Mouse (Mus musculus) lung, postnatal 0 days (tissue): ENCODE results near the gene Rb1. TPM values are rescaled to one million over a fixed set of nuclear protein-coding genes. Genes with fewer than 3 reads are reported as not detected.

ENCODE experiments used
- ATAC-seq: fragments of 200-750 bp; cut with Nextera tagmentation; 2 replicates; pipeline ENCODE4 v1.8.0; 2017; ENCODE audit warnings: moderate library complexity
- DNase-seq: peaks from one replicate; pipeline ENCODE4 v3.0.0-alpha.2; 2016; ENCODE audit warnings: low spot score
- H3K27ac ChIP-seq: fragments of 300-500 bp; sonication (generic); 2 replicates; pipeline ENCODE4 v1.5.1; 2014; ENCODE audit warnings: antibody characterized with exemption, mild to moderate bottlenecking, low read length, mixed read lengths
- H3K27me3 ChIP-seq: fragments of 300-500 bp; sonication (generic); replicated peaks from 2 replicates; pipeline ENCODE4 v1.6.1; 2014; ENCODE audit warnings: low read length, mixed read lengths; ENCODE audit not compliant: insufficient read depth
- H3K36me3 ChIP-seq: fragments of 300-500 bp; sonication (generic); 2 replicates; pipeline ENCODE4 v1.6.1; 2014; ENCODE audit warnings: low read length, mixed read lengths; ENCODE audit not compliant: insufficient read depth
- H3K4me1 ChIP-seq: fragments of 300-500 bp; sonication (generic); 2 replicates; pipeline ENCODE4 v1.6.1; 2014; ENCODE audit warnings: antibody characterized with exemption, low read depth, low read length, mixed read lengths; ENCODE audit not compliant: insufficient read depth
- H3K4me2 ChIP-seq: fragments of 300-500 bp; sonication (generic); replicated peaks from 2 replicates; pipeline ENCODE4 v1.6.1; 2014; ENCODE audit warnings: low read depth, mild to moderate bottlenecking, low read length, moderate library complexity, mixed read lengths
- H3K4me3 ChIP-seq: fragments of 300-500 bp; sonication (generic); 2 replicates; pipeline ENCODE4 v1.5.1; 2014; ENCODE audit warnings: low read depth, low read length
- H3K9ac ChIP-seq: fragments of 300-500 bp; sonication (generic); replicated peaks from 2 replicates; pipeline ENCODE4 v1.6.1; 2014; ENCODE audit warnings: low read depth, mild to moderate bottlenecking
- H3K9me3 ChIP-seq: fragments of 300-500 bp; sonication (generic); 2 replicates; pipeline ENCODE4 v1.6.1; 2016; ENCODE audit warnings: low read length, mixed read lengths
- CTCF ChIP-seq: IDR thresholded peaks from 2 replicates; pipeline ENCODE4 v1.5.1; 2016; ENCODE audit warnings: antibody characterized with exemption, mild to moderate bottlenecking
- EP300 ChIP-seq: IDR thresholded peaks from 2 replicates; pipeline ENCODE4 v1.6.1; 2016; ENCODE audit warnings: antibody characterized with exemption, mild to moderate bottlenecking, control low read depth
- WGBS: fragments of 180-500 bp; shearing (Covaris S2); extraction: QIAGEN DNeasy Blood & Tissue Kit; methylation state at CpG from one replicate; pipeline ENCODE4 v1.1.7; 2014; 5-methylcytosine and 5-hydroxymethylcytosine counted together
- polyA plus RNA-seq: library from polyadenylated mRNA; unstranded; fragments of >200 nt; fragmentation: Nextera tagmentation; extraction: Ambion mirVana; gene quantifications from 2 replicates; pipeline ENCODE4 v1.2.1, GENCODE M21; 2015

Gene Rb1
- polyA plus RNA-seq, 1 experiment from 2014 or later: 14.7 TPM

DNA sequence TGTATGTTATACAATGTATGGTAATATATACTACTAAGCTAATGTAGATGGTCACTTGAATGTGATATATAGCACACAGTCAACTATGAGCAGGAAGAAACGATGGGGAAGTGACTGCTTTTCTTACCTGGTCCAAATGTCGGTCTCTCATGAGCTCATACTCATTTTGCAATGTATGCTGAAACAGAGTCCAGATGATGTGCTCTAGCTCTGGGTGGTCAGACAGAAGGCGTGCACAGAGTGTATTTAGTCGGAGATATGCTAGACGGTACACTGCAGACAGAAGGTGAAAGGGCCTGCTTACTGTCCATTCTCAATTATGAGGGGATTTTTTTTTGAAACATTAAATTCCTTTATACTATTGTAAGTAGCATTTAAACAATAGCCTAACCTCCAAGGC is 114.1 kb downstream of the Rb1 start:
- no peaks in the 10 kb centered on the region for H3K9me3 ChIP-seq
- no peaks in the 10 kb centered on the region for H3K27me3 ChIP-seq
- no peak overlapping the region for H3K4me2 ChIP-seq
- H3K27ac ChIP-seq: no peak overlapping the region
- DNase-seq (no peak), ATAC-seq (no peak)
- 0 out of 2 replicates have a peak, but pooled peaks cover 4% of the 10 kb centered on the region for H3K36me3 ChIP-seq
- no peaks in the 10 kb centered on the region for H3K4me1 ChIP-seq
- TF ChIP-seq CTCF (no peak), EP300 (no peak)
- WGBS: 91% methylated on average over 5 of the region's 5 CpGs
- no peak overlapping the region for H3K9ac ChIP-seq
- H3K4me3 ChIP-seq: no peak overlapping the region

DNA sequence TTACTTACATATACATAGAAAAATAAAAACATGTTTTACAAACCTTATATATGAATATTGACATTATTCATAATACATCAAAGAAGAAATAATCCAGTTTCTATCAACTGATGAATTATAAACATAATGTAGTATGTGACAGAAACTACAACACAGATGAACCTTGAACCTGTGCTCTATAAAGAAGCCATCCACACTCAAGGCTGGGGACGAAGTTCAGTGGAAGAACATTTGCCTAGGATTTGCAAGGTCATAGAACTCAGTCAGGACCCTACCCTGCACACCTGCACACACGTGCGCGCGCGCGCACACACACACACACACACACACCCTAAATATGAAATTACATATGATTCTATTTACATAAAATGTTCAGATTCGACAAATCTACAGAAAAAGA is 115.4 kb downstream of the Rb1 start:
- WGBS: 88% methylated on average over 8 of the region's 8 CpGs
- no peak for TF ChIP-seq EP300
- no peak for TF ChIP-seq CTCF
- no peak for DNase-seq
- Histone ChIP-seq H3K27me3 (no peaks in the 10 kb centered on the region), H3K4me1 (no peaks in the 10 kb centered on the region), H3K9ac (no peak overlapping the region), H3K4me3 (no peak overlapping the region), H3K9me3 (no peaks in the 10 kb centered on the region), H3K27ac (no peak overlapping the region), H3K36me3 (no peaks in the 10 kb centered on the region), H3K4me2 (no peak overlapping the region)
- ATAC-seq: no peak

DNA sequence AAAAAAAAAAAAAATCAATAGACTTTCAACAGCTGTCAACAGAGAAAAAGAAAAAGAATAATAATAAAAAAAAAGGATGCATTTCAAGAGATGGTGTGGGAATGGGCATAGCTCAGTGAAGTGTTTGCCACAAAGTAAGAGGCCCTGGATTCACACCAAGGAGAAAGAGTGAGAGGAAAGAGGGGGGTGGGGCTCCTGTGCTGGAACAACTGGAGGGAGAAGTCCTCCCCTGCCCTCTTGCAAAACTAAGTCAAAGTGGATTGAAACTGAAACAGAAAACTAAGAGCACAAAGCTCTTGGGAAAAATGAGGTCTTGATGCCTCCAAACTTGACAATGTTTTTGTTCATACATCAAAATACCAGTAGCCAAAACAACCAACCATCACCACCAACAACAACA is 116.4 kb downstream of the Rb1 start:
- no peak for TF ChIP-seq EP300
- TF ChIP-seq CTCF: no peak
- no peaks in the 10 kb centered on the region for H3K4me1 ChIP-seq
- H3K9ac ChIP-seq: no peak overlapping the region
- H3K9me3 ChIP-seq: no peaks in the 10 kb centered on the region
- ATAC-seq (peak; percentile 79), DNase-seq (peak; percentile 90)
- H3K36me3 ChIP-seq: no peaks in the 10 kb centered on the region
- 0 out of 2 replicates have a peak overlapping the region, but pooled peaks have one; percentile 8 for H3K27ac ChIP-seq
- H3K4me2 ChIP-seq: no peak overlapping the region
- H3K4me3 ChIP-seq: no peak overlapping the region
- H3K27me3 ChIP-seq: no peaks in the 10 kb centered on the region

DNA sequence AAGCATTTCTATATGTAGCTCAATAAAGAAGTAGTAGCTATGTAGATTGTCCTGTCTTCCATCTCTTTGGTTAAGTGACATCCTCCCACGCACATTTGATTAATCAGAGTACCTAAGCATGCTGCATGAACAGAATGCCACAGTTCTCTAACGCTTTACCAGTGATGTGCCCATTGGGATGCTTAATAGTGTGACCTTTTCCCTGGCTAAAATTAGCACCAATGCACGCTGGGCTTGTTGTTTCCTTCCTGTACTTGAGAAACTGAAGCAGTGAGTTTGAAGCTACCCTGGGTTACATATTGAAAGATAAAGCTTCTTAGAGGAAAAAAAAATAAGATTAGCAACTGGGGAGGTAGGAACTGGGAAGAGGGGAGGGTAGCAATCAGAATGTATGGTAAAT is 121.6 kb downstream of the Rb1 start:
- H3K9ac ChIP-seq: no peak overlapping the region
- 67% methylated on average over 3 of the region's 3 CpGs for WGBS

DNA sequence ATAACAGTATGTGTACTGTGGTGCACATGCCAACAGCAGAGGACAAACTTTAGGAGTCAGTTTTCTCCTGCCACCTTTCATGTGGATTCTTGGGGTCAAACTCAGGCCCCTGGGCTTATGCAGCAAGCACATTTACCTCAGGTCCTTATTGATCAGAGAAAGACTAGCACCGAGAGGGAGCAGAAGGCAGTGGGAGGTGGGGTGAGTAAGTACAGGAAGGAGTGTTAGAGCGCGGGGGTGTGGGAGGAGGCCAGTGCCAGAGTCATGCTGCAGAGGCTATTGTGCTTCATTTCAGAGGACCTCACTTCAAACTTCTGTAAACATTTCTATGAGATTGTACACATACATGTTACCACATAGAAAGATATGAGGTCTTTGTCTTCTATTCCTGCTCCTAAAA is 124.2 kb downstream of the Rb1 start:
- Histone ChIP-seq H3K4me2 (no peak overlapping the region), H3K9ac (no peak overlapping the region), H3K4me1 (no peaks in the 10 kb centered on the region), H3K4me3 (no peak overlapping the region), H3K27ac (no peak overlapping the region), H3K9me3 (no peaks in the 10 kb centered on the region), H3K36me3 (no peaks in the 10 kb centered on the region), H3K27me3 (no peaks in the 10 kb centered on the region)
- TF ChIP-seq CTCF: no peak
- TF ChIP-seq EP300: no peak
- WGBS: 29% methylated on average over 3 of the region's 3 CpGs
- ATAC-seq: no peak
- no peak for DNase-seq

More for the DNA sequence above, 121.6 kb downstream of the Rb1 start:
- H3K4me2 ChIP-seq: no peak overlapping the region
- ATAC-seq (no peak), DNase-seq (no peak)
- H3K27ac ChIP-seq: no peak overlapping the region
- H3K4me1 ChIP-seq: no peaks in the 10 kb centered on the region
- H3K27me3 ChIP-seq: no peaks in the 10 kb centered on the region
- H3K9me3 ChIP-seq: no peaks in the 10 kb centered on the region
- TF ChIP-seq CTCF (no peak), EP300 (no peak)
- no peak overlapping the region for H3K4me3 ChIP-seq
- no peaks in the 10 kb centered on the region for H3K36me3 ChIP-seq

DNA sequence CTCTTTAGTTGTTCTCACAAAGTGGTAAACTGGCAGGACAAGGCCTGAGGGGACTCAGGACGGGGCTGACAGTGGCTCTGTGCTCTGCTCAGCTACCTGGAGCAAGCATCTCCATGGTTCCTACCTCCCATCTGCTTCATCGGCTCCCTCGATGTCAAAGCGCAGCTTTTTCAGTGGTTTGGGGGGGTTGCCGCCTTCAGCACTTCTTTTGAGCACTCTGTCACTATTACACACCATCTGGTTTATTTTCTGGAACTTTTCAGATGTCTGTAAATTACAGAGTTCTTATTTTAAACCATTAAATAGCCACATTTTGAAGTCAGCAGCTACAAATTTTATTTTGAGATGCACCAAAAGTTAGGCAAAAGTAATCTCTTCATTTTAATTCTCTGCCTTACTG is 126.6 kb downstream of the Rb1 start:
- H3K36me3 ChIP-seq: no peaks in the 10 kb centered on the region; the same call in 1 of the 2 replicates
- TF ChIP-seq CTCF (no peak), EP300 (no peak)
- no peak overlapping the region for H3K4me2 ChIP-seq
- H3K4me1 ChIP-seq: no peaks in the 10 kb centered on the region
- no peaks in the 10 kb centered on the region for H3K9me3 ChIP-seq
- no peak overlapping the region for H3K4me3 ChIP-seq
- 74% methylated on average over 5 of the region's 5 CpGs for WGBS
- no peak for ATAC-seq
- no peak for DNase-seq
- no peak overlapping the region for H3K9ac ChIP-seq
- no peaks in the 10 kb centered on the region for H3K27me3 ChIP-seq
- H3K27ac ChIP-seq: no peak overlapping the region

DNA sequence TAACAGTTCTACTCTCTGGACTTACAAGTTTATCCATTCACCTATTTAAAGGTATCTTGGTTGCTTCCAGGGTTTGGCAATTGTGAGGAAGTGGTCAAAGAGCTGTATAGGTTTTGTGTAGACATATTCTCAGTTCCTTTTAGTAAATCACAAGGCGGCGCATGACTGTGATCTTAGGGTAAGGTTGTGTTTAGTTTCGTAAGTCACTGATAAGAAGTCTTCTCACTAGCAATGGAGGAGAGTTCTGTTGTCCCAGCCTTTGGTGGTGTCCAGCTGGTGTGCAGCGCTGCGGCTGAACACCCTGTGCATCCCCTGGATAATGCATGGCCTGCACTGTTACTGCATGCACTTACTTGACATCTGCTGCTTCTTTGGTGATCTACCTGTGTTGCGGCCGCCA is 138.7 kb downstream of the Rb1 start:
- no peaks in the 10 kb centered on the region for H3K27me3 ChIP-seq
- no peak for TF ChIP-seq CTCF
- TF ChIP-seq EP300: no peak
- DNase-seq: no peak
- ATAC-seq: no peak
- no peak overlapping the region for H3K27ac ChIP-seq
- no peaks in the 10 kb centered on the region for H3K9me3 ChIP-seq
- 85% methylated on average over 7 of the region's 7 CpGs for WGBS
- no peaks in the 10 kb centered on the region for H3K4me1 ChIP-seq
- no peak overlapping the region for H3K4me3 ChIP-seq
- peaks cover 6% of the 10 kb centered on the region; the same call in 1 of the 2 replicates for H3K36me3 ChIP-seq
- H3K4me2 ChIP-seq: no peak overlapping the region
- H3K9ac ChIP-seq: no peak overlapping the region
